Mouse (Mus musculus) ovary, adult 18-20 months (tissue): Measurements from ENCODE around the gene Tab3.

Source experiments
- DNase-seq: peaks from one replicate; pipeline ENCODE4 v3.0.0; 2022; ENCODE audit warnings: low spot score, mixed read lengths

Tab3 gene

DNA sequence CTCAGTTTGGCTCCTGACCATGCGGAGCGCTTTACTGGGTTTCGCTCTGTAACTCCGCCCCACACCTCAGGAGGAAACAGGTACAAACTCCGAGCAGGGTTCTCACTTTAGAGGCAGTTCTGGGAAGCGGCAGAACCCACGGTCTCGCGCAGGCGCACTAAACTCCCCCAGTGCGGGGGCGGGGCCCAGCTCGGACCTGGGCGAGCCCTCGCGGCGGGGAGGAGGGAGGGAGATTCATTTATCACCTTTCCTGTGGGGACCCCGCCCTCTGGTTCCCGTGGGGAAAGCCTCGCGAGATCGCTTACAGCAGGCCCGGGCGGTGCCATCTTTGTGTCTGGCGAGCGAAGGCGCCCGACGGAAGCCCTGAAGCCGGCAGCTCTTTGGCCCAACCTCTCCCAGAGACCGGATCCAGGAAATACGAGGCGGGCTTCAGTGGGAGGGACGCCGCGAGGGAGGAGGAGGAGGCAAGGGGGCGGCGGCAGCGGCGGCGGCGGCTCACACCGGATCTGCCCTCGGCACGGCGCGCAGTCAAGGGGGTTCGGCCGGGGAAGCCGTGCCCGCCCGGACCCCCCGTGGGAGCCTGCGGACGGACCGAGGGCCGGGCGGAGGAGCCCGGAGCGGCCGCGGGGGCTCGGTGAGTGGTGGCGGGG, at the start of gene Tab3:
Gene Tab3 (plus strand): TSS at position 491 of the 650 bp plus-strand sequence.
- peak; percentile 94 for DNase-seq

DNA sequence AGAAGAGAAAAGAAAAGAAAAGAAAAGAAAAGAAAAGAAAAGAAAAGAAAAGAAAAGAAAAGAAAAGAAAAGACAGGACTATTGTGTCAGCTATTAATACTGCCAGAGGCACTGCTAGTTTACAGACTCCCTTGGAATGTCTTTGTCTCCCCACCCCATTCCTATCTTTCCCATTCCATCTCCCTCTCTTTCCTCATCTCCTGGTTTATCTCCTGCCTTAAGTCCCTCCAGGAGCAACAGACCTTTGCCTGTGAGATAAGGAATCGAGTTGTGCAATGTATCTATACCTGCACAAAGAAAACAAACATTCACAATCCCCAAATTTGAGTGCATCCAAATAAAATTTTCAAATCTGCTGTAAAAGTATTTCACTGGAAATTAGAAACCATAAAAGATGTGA, 48.3 kb upstream of the Tab3 start:
- DNase-seq, result no peak

DNA sequence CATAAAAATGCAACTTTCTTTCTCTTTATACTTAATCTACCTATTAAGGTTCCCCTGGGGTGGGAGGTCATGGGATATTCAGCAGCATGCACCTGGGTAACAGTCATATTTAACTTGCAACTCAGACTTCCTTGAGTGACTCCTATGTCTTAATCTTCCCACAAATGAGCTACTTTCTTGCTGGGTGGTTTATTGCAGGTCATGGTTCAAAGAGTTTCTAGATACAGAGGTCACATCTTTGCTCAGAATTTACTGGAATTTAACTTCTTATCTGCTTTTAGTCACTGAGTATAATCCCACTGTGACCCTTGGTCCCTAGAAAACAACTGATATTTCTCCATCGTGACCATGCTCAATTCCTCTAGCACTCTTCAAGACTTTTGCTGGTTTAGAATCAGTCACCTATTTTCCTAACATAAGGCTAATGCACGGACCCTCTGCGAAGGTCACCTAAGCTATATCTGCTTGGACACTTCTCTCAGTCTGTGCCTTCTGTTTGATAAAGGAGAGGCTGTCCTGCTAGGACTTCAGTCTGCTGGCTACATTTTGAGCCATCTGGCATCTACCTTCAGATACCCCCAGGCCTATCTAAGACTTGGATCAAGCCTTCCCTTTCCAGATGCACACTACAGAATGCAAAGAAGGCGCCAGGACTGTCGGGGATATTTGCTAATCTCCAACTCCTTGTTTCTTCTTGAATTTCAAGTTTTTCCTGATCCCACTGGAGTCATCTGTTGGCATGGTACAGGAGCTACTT, 47.4 kb upstream of the Tab3 start:
- no peak for DNase-seq

DNA sequence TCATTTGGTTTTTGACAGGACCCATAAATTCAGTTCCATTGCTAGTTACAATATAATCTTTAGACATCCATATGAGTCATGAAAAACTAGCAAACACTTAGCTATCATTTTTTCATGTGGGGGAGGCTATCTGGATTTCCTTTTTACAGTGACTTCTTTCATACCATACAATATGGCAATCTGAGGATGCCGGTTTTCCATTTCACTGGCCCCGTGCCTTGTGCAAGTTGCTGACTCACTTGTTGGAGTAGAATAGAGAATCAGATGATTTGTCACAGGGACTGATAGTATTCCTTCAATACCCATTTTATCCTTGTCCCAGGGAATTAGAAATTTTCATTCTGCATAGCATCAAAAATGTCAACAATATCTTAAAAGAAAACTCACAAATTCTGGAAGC, 14.9 kb upstream of the Tab3 start:
- DNase-seq, result no peak

DNA sequence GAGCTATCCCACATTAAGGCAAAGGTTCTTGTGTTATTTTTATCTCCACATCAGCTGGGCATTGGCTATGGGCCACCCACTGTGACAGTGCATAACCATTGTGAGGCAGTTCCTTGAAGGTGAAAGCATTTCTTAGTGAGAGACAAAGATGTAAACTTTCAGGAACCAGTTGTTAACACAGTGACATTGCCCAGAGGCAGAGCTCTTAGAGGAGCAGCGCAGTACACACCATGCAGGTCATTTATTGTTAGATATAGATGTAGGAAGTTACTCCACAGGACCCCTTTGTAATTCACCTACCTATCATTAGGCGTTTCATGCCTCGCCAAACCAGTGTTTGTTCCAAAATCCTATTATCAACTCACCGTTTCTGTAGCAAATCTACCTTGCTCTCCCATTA, 7.6 kb upstream of the Tab3 start:
- no peak for DNase-seq

DNA sequence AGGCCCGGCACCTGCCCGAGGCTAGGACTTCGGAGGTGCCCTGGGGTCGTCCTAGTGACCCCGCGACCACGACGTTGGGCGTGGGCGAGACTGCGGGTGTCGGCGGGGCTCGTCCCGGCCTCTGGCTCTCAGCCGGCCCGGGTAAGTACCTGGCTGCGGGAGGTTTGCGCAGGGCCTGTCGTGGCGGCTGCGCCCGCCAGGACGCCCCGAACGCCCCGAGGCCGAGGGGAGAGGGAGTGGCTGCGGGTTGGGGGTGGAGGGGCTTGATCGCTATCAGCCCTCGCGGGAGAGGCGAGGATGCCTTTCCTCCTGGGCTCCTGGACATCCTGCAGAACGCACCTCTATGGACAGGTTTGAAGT, 340 bp downstream of the Tab3 start:
- DNase-seq, result no peak

DNA sequence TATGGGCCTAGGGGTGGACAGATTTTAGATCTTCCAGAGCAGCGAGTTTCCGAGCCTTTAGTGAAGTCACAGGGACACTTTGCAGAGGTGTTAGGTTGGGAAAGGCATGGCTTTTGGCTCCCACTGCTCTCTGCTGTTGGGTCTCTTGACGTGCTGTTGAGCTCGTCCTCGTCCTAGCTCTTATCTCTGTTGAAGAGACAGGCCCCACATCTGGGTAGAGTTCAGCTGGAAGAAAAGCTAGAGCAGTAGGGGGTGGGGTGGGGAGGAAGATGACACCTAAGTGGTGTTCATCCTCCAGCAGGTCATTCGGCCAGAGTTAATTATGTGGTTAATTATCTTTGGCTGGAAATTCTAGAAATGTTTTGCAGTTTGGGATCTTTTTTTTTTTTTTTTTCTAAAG, 2.5 kb downstream of the Tab3 start:
- no peak for DNase-seq

DNA sequence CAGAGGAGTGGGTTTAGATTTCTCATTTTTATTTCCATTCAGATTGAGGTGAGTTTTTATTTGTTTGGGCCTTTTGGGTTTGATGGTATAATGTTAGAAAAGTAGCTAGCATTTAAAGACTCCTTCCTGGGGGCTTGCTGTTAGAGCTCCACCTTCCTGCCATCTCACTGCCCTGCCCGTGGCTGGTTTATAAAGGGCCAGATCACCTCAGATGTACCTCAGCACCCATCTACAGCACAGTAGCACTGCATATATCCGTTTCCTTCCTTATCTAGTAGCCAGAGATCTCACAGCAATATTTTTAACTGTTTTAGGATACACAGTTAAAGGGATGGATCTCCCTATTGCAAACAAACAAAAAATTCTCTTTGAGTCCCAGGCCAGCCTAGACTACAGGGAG, 6.9 kb downstream of the Tab3 start:
- no peak for DNase-seq

DNA sequence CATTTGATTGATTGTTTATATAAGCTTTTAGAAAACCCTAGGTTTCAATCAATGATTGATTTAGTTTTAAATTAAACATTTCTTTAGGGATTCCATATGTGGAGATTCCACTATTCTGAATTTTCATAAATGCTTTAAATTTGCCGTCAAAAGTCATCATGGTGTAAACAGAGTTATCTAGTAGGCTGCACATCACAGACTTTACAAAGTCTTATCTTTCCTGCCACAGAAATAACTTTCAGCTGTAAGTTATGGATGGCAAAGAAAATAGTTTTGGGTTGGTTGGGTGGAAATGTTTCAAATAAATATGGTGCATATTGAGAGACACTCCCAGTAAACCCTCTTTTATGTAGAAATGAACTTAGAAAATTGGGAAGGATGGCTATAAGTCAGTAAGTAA, 8.7 kb downstream of the Tab3 start:
- no peak for DNase-seq

DNA sequence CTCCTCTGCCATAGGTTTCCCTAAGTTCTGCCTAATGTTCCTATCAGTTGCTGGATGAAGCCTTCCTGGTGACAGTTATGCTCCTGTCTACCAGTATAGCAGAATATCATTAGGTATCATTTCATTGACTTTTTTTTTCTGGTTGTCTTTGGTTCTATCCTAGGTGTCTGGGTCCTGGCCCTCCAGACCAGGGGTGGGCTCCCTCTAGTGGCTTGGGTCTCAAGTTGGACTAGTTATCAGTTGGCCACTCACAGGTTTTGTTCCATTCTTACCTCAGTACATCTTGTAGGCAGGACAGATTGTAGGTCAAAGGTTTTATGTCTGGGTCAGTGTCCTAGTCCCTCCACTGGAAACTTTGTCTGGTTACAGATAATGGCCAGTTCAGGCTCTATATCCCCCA, 11.8 kb downstream of the Tab3 start:
- no peak for DNase-seq

DNA sequence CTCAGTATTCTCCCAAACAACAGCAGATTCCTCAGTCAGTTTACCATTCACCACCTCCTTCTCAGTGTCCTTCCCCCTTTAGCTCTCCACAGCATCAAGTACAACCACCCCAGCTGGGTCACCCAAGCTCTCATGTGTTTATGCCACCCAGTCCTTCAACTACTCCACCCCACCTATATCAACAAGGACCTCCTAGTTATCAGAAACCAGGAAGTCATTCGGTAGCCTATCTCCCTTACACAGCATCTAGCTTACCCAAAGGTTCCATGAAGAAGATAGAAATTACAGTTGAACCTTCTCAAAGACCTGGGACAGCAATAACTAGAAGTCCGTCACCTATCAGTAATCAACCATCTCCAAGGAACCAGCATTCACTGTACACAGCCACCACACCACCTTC, 40.9 kb downstream of the Tab3 start:
- DNase-seq, result no peak

DNA sequence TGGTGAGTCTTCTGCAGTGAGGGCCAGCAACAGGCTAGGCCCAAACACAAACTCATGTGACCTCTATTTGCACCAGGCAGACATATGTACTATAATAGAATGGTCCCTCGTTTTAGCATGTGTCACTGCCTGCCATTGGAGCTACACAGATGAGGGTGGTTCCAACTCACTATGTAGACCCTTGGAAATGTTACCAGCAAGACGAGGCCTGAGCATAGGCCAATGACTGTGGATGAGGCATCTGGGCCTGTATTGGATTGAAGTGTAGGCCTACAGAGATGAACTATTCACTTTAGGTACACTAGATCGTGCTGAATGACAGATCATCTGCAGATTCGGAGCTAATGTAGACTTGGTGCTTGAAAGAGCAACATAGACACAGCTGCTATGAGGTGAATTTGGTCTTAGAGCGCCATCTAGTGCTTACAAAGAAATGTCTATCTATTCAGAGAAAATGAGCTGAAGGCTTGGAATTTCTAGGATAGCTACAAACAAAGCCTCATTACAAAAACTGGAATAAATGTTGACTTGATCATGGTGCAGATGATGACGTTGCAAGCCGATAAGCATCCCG, 72.5 kb downstream of the Tab3 start:
- DNase-seq, result no peak

DNA sequence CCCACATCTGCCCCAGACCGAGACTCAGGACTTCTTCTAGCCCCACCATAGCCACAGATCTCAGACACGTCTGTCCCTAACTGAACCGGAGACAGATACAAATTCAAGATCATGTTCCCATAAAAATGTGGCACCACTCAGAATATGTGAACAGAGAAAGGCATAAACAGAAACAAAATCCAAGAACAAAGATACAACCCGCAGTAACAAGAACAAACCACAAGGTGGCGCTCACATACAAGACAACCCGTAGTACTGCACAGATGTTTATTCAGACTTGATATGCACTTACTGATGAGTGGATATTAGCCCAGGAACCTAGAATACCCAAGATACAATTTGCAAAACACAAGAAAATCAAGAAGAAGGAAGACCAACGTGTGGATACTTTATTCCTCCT, 103.0 kb downstream of the Tab3 start:
- no peak for DNase-seq

DNA sequence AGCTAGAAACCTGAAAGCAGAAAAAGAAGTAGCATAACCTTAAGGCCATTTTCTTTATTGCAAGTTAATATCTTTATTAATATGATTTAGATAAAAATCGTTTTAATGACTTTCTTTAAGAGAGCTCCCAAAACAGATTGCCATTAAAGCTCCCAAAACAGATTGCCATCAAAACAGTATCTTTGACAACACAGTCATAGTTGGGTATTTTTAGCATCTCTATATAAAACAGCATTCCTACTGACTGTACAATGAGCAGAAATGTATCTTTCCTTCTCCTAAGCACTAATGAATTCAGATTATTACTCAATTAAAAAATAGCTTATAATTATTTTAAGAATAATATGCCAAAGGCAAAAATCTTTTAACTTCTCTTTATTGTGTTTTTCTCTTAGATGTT, 108.3 kb downstream of the Tab3 start:
- no peak for DNase-seq

DNA sequence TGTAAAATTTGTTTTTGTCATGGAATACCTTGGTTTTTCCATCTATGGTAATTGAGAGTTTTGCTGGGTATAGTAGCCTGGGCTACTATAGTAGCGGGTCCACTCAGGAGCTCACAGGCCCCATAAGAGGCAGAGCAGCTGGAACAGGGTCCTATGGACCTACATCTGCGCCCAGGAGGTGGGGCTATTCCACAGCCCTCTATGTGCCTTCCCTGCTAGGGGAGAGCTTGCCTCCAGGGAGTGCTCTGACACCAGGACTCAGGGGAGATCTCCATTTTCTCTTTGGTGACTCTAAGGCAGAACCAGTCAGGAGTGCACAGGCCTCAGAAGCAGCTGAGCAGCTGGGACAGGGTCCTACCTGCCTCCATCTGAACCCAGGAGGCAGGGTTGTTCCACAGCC, 109.9 kb downstream of the Tab3 start:
- DNase-seq, result no peak
